Mouse (Mus musculus): ENCODE measurements around the gene Olfr906. TPM values are rescaled to one million over a fixed set of nuclear protein-coding genes. Genes with fewer than 3 reads are reported as not detected.

Gene Olfr906
- not detected in 2 replicates for polyA plus RNA-seq (2015; fragmentation: Nextera tagmentation; extraction: Ambion mirVana)

GRCm38 (mm10) chr9:38486785-38487184 lies at the start of gene Olfr906:
Gene Olfr906, plus strand, starts transcription at chr9:38487085.
- no peak within 1 kb of the TSS for H3K4me2 ChIP-seq (replicated peaks; ENCODE audit: low read depth, low read length)
- H3K36me3 ChIP-seq (ENCODE audit: insufficient read depth, low read length) = no peaks in the 10 kb centered on the region
- no peak within 1 kb of the TSS for H3K27ac ChIP-seq (ENCODE audit: low read length)
- ATAC-seq (ENCODE audit: low FRiP score, low TSS enrichment) = no peak
- 79% methylated on average over 3 of the region's 3 CpGs for WGBS
- no peaks in the 10 kb centered on the region for H3K4me1 ChIP-seq (ENCODE audit: insufficient read depth, low read length)
- no peak within 1 kb of the TSS for H3K4me3 ChIP-seq (ENCODE audit: low read length)
- no peak within 1 kb of the TSS for H3K9ac ChIP-seq (replicated peaks; ENCODE audit: low read length)
- H3K27me3 ChIP-seq (ENCODE audit: insufficient read depth, low read length) = no peaks in the 10 kb centered on the region
- H3K9me3 ChIP-seq (ENCODE audit: low read length) = no peaks in the 10 kb centered on the region

- H3K27ac ChIP-seq (ENCODE audit: low read length) = no peak within 1 kb of the TSS
- no peak for ATAC-seq (ENCODE audit: low FRiP score, low TSS enrichment)
- no peaks in the 10 kb centered on the region for H3K27me3 ChIP-seq (ENCODE audit: insufficient read depth, low read length)
- H3K9ac ChIP-seq (replicated peaks; ENCODE audit: low read length) = no peak within 1 kb of the TSS
- H3K4me2 ChIP-seq (replicated peaks; ENCODE audit: low read depth, low read length) = no peak within 1 kb of the TSS
- no peaks in the 10 kb centered on the region for H3K9me3 ChIP-seq (ENCODE audit: low read length)
- H3K36me3 ChIP-seq (ENCODE audit: insufficient read depth, low read length) = no peaks in the 10 kb centered on the region
- WGBS = 81% methylated on average over 5 of the region's 5 CpGs
- H3K4me1 ChIP-seq (ENCODE audit: insufficient read depth, low read length) = no peaks in the 10 kb centered on the region
- H3K4me3 ChIP-seq (ENCODE audit: low read length) = no peak within 1 kb of the TSS
These were observed 39.5 kb upstream of the Olfr906 start, which contains the start of gene Olfr902 for GRCm38 (mm10) chr9:38447352-38447751. Gene Olfr902, plus strand, starts transcription at chr9:38447652.

GRCm38 (mm10) chr9:38462844-38463243 lies 24.0 kb upstream of the Olfr906 start, which contains the start of gene Olfr904:
Gene Olfr904, plus strand, starts transcription at chr9:38463144.
- Histone ChIP-seq H3K9ac (replicated peaks; ENCODE audit: low read length) (no peak within 1 kb of the TSS), H3K4me2 (replicated peaks; ENCODE audit: low read depth, low read length) (no peak within 1 kb of the TSS), H3K4me3 (ENCODE audit: low read length) (no peak within 1 kb of the TSS), H3K36me3 (ENCODE audit: insufficient read depth, low read length) (no peaks in the 10 kb centered on the region), H3K27me3 (ENCODE audit: insufficient read depth, low read length) (no peaks in the 10 kb centered on the region), H3K4me1 (ENCODE audit: insufficient read depth, low read length) (no peaks in the 10 kb centered on the region), H3K27ac (ENCODE audit: low read length) (no peak within 1 kb of the TSS), H3K9me3 (ENCODE audit: low read length) (no peaks in the 10 kb centered on the region)
- no peak for ATAC-seq (ENCODE audit: low FRiP score, low TSS enrichment)

GRCm38 (mm10) chr9:38470807-38471206 lies 16.1 kb upstream of the Olfr906 start, which contains the start of gene Olfr905:
Gene Olfr905, plus strand, starts transcription at chr9:38471107.
- no peaks in the 10 kb centered on the region for H3K27me3 ChIP-seq (ENCODE audit: insufficient read depth, low read length)
- no peaks in the 10 kb centered on the region for H3K36me3 ChIP-seq (ENCODE audit: insufficient read depth, low read length)
- H3K4me2 ChIP-seq (replicated peaks; ENCODE audit: low read depth, low read length) = no peak within 1 kb of the TSS
- H3K27ac ChIP-seq (ENCODE audit: low read length) = no peak within 1 kb of the TSS
- ATAC-seq (ENCODE audit: low FRiP score, low TSS enrichment) = no peak
- no peaks in the 10 kb centered on the region for H3K9me3 ChIP-seq (ENCODE audit: low read length)
- H3K4me3 ChIP-seq (ENCODE audit: low read length) = no peak within 1 kb of the TSS
- H3K9ac ChIP-seq (replicated peaks; ENCODE audit: low read length) = no peak within 1 kb of the TSS
- no peaks in the 10 kb centered on the region for H3K4me1 ChIP-seq (ENCODE audit: insufficient read depth, low read length)

- H3K9ac ChIP-seq (replicated peaks; ENCODE audit: low read length) = no peak within 1 kb of the TSS
- H3K4me3 ChIP-seq (ENCODE audit: low read length) = no peak within 1 kb of the TSS
- 81% methylated on average over 2 of the region's 2 CpGs for WGBS
- no peak within 1 kb of the TSS for H3K4me2 ChIP-seq (replicated peaks; ENCODE audit: low read depth, low read length)
- no peak for ATAC-seq (ENCODE audit: low FRiP score, low TSS enrichment)
- H3K27me3 ChIP-seq (ENCODE audit: insufficient read depth, low read length) = no peaks in the 10 kb centered on the region
- no peak within 1 kb of the TSS for H3K27ac ChIP-seq (ENCODE audit: low read length)
- no peaks in the 10 kb centered on the region for H3K36me3 ChIP-seq (ENCODE audit: insufficient read depth, low read length)
- no peaks in the 10 kb centered on the region for H3K9me3 ChIP-seq (ENCODE audit: low read length)
- no peaks in the 10 kb centered on the region for H3K4me1 ChIP-seq (ENCODE audit: insufficient read depth, low read length)
These were observed 8.6 kb downstream of the Olfr906 start, which contains the start of gene Olfr907 for GRCm38 (mm10) chr9:38495501-38495900. Gene Olfr907, plus strand, starts transcription at chr9:38495801.

GRCm38 (mm10) chr9:38512353-38512752 lies 25.5 kb downstream of the Olfr906 start:
- 61% methylated on average over 2 of the region's 2 CpGs for WGBS

GRCm38 (mm10) chr9:38521280-38521679 lies 34.4 kb downstream of the Olfr906 start, which contains the start of gene Olfr911-ps1:
Gene Olfr911-ps1, plus strand, starts transcription at chr9:38521580.
- Histone ChIP-seq H3K4me1 (ENCODE audit: insufficient read depth, low read length) (no peaks in the 10 kb centered on the region), H3K9me3 (ENCODE audit: low read length) (no peaks in the 10 kb centered on the region), H3K4me2 (replicated peaks; ENCODE audit: low read depth, low read length) (no peak within 1 kb of the TSS), H3K36me3 (ENCODE audit: insufficient read depth, low read length) (no peaks in the 10 kb centered on the region), H3K4me3 (ENCODE audit: low read length) (no peak within 1 kb of the TSS), H3K9ac (replicated peaks; ENCODE audit: low read length) (no peak within 1 kb of the TSS), H3K27ac (ENCODE audit: low read length) (no peak within 1 kb of the TSS), H3K27me3 (ENCODE audit: insufficient read depth, low read length) (no peaks in the 10 kb centered on the region)
- no peak for ATAC-seq (ENCODE audit: low FRiP score, low TSS enrichment)
- WGBS = 70% methylated on average over 1 of the region's 1 CpGs

More at GRCm38 (mm10) chr9:38512353-38512752, 25.5 kb downstream of the Olfr906 start:
- no peak overlapping the region for H3K4me2 ChIP-seq (replicated peaks; ENCODE audit: low read depth, low read length)
- no peak overlapping the region for H3K9ac ChIP-seq (replicated peaks; ENCODE audit: low read length)
- ATAC-seq (ENCODE audit: low FRiP score, low TSS enrichment) = no peak
- no peak overlapping the region for H3K4me3 ChIP-seq (ENCODE audit: low read length)
- H3K36me3 ChIP-seq (ENCODE audit: insufficient read depth, low read length) = no peaks in the 10 kb centered on the region
- no peaks in the 10 kb centered on the region for H3K4me1 ChIP-seq (ENCODE audit: insufficient read depth, low read length)
- no peak overlapping the region for H3K27ac ChIP-seq (ENCODE audit: low read length)
- no peaks in the 10 kb centered on the region for H3K9me3 ChIP-seq (ENCODE audit: low read length)
- no peaks in the 10 kb centered on the region for H3K27me3 ChIP-seq (ENCODE audit: insufficient read depth, low read length)

- no peaks in the 10 kb centered on the region for H3K27me3 ChIP-seq (ENCODE audit: insufficient read depth, low read length)
- H3K4me1 ChIP-seq (ENCODE audit: insufficient read depth, low read length) = no peaks in the 10 kb centered on the region
- H3K9ac ChIP-seq (replicated peaks; ENCODE audit: low read length) = no peak within 1 kb of the TSS
- H3K36me3 ChIP-seq (ENCODE audit: insufficient read depth, low read length) = no peaks in the 10 kb centered on the region
- no peak for ATAC-seq (ENCODE audit: low FRiP score, low TSS enrichment)
- WGBS = 75% methylated on average over 2 of the region's 2 CpGs
- no peak within 1 kb of the TSS for H3K4me3 ChIP-seq (ENCODE audit: low read length)
- H3K9me3 ChIP-seq (ENCODE audit: low read length) = peaks cover under 1% of the 10 kb centered on the region; the same call in 1 of the 2 replicates
- no peak within 1 kb of the TSS for H3K4me2 ChIP-seq (replicated peaks; ENCODE audit: low read depth, low read length)
- no peak within 1 kb of the TSS for H3K27ac ChIP-seq (ENCODE audit: low read length)
These were observed 50.7 kb downstream of the Olfr906 start, which contains the start of gene Olfr910 for GRCm38 (mm10) chr9:38537549-38537948. Gene Olfr910, plus strand, starts transcription at chr9:38537849.

Other genes starting within 250 kb of the Olfr906 start
- gene Olfr143, start 234.3 kb upstream of the Olfr906 start, polyA plus RNA-seq (2015; fragmentation: Nextera tagmentation; extraction: Ambion mirVana) = not detected in 2 replicates
- not detected in 2 replicates for gene Olfr895, start 219.2 kb upstream of the Olfr906 start, polyA plus RNA-seq (2015; fragmentation: Nextera tagmentation; extraction: Ambion mirVana)
- not detected in 2 replicates for gene Olfr896-ps1, start 196.0 kb upstream of the Olfr906 start, polyA plus RNA-seq (2015; fragmentation: Nextera tagmentation; extraction: Ambion mirVana)
- gene Olfr25, start 158.0 kb upstream of the Olfr906 start, polyA plus RNA-seq (2015; fragmentation: Nextera tagmentation; extraction: Ambion mirVana) = not detected in 2 replicates
- not detected in 2 replicates for gene Olfr898, start 138.7 kb upstream of the Olfr906 start, polyA plus RNA-seq (2015; fragmentation: Nextera tagmentation; extraction: Ambion mirVana)
- gene Olfr250, start 120.2 kb upstream of the Olfr906 start, polyA plus RNA-seq (2015; fragmentation: Nextera tagmentation; extraction: Ambion mirVana) = not detected in 2 replicates
- not detected in 2 replicates for gene Olfr251, start 110.0 kb upstream of the Olfr906 start, polyA plus RNA-seq (2015; fragmentation: Nextera tagmentation; extraction: Ambion mirVana)
- not detected in 2 replicates for gene Olfr147, start 85.4 kb upstream of the Olfr906 start, polyA plus RNA-seq (2015; fragmentation: Nextera tagmentation; extraction: Ambion mirVana)
- not detected in 2 replicates for gene Olfr901, start 57.6 kb upstream of the Olfr906 start, polyA plus RNA-seq (2015; fragmentation: Nextera tagmentation; extraction: Ambion mirVana)
- gene Olfr902, start 39.4 kb upstream of the Olfr906 start, polyA plus RNA-seq (2015; fragmentation: Nextera tagmentation; extraction: Ambion mirVana) = not detected in 2 replicates
- gene Olfr904, start 23.9 kb upstream of the Olfr906 start, polyA plus RNA-seq (2015; fragmentation: Nextera tagmentation; extraction: Ambion mirVana) = not detected in 2 replicates
- not detected in 2 replicates for gene Olfr905, start 16.0 kb upstream of the Olfr906 start, polyA plus RNA-seq (2015; fragmentation: Nextera tagmentation; extraction: Ambion mirVana)
- gene Olfr907, start 8.7 kb downstream of the Olfr906 start, polyA plus RNA-seq (2015; fragmentation: Nextera tagmentation; extraction: Ambion mirVana) = not detected in 2 replicates
- gene Olfr911-ps1, start 34.5 kb downstream of the Olfr906 start, polyA plus RNA-seq (2015; fragmentation: Nextera tagmentation; extraction: Ambion mirVana) = not detected in 2 replicates
- not detected in 2 replicates for gene Olfr910, start 50.8 kb downstream of the Olfr906 start, polyA plus RNA-seq (2015; fragmentation: Nextera tagmentation; extraction: Ambion mirVana)
- not detected in 2 replicates for gene Olfr912, start 93.1 kb downstream of the Olfr906 start, polyA plus RNA-seq (2015; fragmentation: Nextera tagmentation; extraction: Ambion mirVana)
- gene Olfr913, start 105.7 kb downstream of the Olfr906 start, polyA plus RNA-seq (2015; fragmentation: Nextera tagmentation; extraction: Ambion mirVana) = not detected in 2 replicates
- gene Olfr914, start 118.0 kb downstream of the Olfr906 start, polyA plus RNA-seq (2015; fragmentation: Nextera tagmentation; extraction: Ambion mirVana) = not detected in 2 replicates
- gene Olfr916, start 172.8 kb downstream of the Olfr906 start, polyA plus RNA-seq (2015; fragmentation: Nextera tagmentation; extraction: Ambion mirVana) = not detected in 2 replicates
- gene Olfr917, start 178.8 kb downstream of the Olfr906 start, polyA plus RNA-seq (2015; fragmentation: Nextera tagmentation; extraction: Ambion mirVana) = not detected in 2 replicates
- gene Olfr918, start 187.5 kb downstream of the Olfr906 start, polyA plus RNA-seq (2015; fragmentation: Nextera tagmentation; extraction: Ambion mirVana) = not detected in 2 replicates
- not detected in 2 replicates for gene Olfr919, start 216.6 kb downstream of the Olfr906 start, polyA plus RNA-seq (2015; fragmentation: Nextera tagmentation; extraction: Ambion mirVana)
- gene Vwa5a, start 231.2 kb downstream of the Olfr906 start, polyA plus RNA-seq (2015; fragmentation: Nextera tagmentation; extraction: Ambion mirVana) = 21.0 and 22.9 TPM in 2 replicates